Mouse (Mus musculus) limb, embryonic 13.5 days (tissue): Measurements from ENCODE around the gene Esyt1. TPM values are rescaled to one million over a fixed set of nuclear protein-coding genes. Genes with fewer than 3 reads are reported as not detected.
A peak's percentile ranks its signal among the peaks of the same experiment; 100 is the strongest.
"Not testable (repeated sequence)": the region's sequence is repeated elsewhere in the genome, so short reads cannot be mapped to it uniquely, and the experiment has no call there.

Experiments
- ATAC-seq: fragments of 200-750 bp; cut with Nextera tagmentation; 2 replicates; pipeline ENCODE4 v1.8.0; 2017; ENCODE audit warnings: low read depth, moderate number of reproducible peaks, moderate TSS enrichment; ENCODE audit not compliant: low FRiP score
- H3K27ac ChIP-seq: fragments of 300-500 bp; sonication (generic); 2 replicates; pipeline ENCODE4 v1.5.1; 2015; ENCODE audit warnings: inconsistent platforms, mild to moderate bottlenecking, moderate library complexity
- H3K27me3 ChIP-seq: fragments of 300-500 bp; sonication (generic); 2 replicates; pipeline ENCODE4 v1.6.1; 2015; ENCODE audit warnings: mild to moderate bottlenecking, inconsistent platforms
- H3K36me3 ChIP-seq: fragments of 300-500 bp; sonication (generic); 2 replicates; pipeline ENCODE4 v1.6.1; 2015; ENCODE audit warnings: inconsistent platforms, mild to moderate bottlenecking, moderate library complexity
- H3K4me1 ChIP-seq: fragments of 300-500 bp; sonication (generic); 2 replicates; pipeline ENCODE4 v1.6.1; 2015; ENCODE audit warnings: inconsistent platforms
- H3K4me2 ChIP-seq: fragments of 300-500 bp; sonication (generic); replicated peaks from 2 replicates; pipeline ENCODE4 v1.6.1; 2015; ENCODE audit warnings: inconsistent platforms, mild to moderate bottlenecking, moderate library complexity
- H3K4me3 ChIP-seq: fragments of 300-500 bp; sonication (generic); 2 replicates; pipeline ENCODE4 v1.5.1; 2015; ENCODE audit warnings: moderate library complexity, mild to moderate bottlenecking, inconsistent platforms
- H3K9ac ChIP-seq: fragments of 300-500 bp; sonication (generic); 2 replicates; pipeline ENCODE4 v1.6.1; 2015; ENCODE audit warnings: mild to moderate bottlenecking, inconsistent platforms
- H3K9me3 ChIP-seq: fragments of 300-500 bp; sonication (generic); 2 replicates; pipeline ENCODE4 v1.6.1; 2016; ENCODE audit warnings: inconsistent platforms
- WGBS: fragments of 180-500 bp; shearing (Covaris S2); methylation state at CpG from one replicate; pipeline ENCODE4 v1.1.7; 2015; 5-methylcytosine and 5-hydroxymethylcytosine counted together
- polyA plus RNA-seq: library from polyadenylated mRNA; unstranded; fragments of >200 nt; fragmentation: Nextera tagmentation; extraction: Ambion mirVana; gene quantifications from 2 replicates; pipeline ENCODE4 v1.2.1, GENCODE M21; 2015

Esyt1 gene
- polyA plus RNA-seq, 1 experiment from 2014 or later, result 28.0 TPM

GRCm38 (mm10) chr10:128548051-128548791 is 22.6 kb upstream of the Esyt1 start:
- Histone ChIP-seq H3K4me3 (peak overlapping the region; percentile 81), H3K27ac (peak overlapping the region; percentile 99), H3K9ac (peak overlapping the region; percentile 96), H3K4me1 (peaks cover 16% of the 10 kb centered on the region), H3K4me2 (peak overlapping the region; percentile 87), H3K36me3 (peaks cover 25% of the 10 kb centered on the region)
- WGBS, result under 1% methylated on average over 30 of the region's 30 CpGs
- H3K27me3 ChIP-seq, ATAC-seq, H3K9me3 ChIP-seq: not testable (repeated sequence)

GRCm38 (mm10) chr10:128547361-128548032 is 21.8 kb upstream of the Esyt1 start, which contains the start of gene Zc3h10:
TSS of gene Zc3h10 (minus strand) at chr10:128547774.
- H3K9me3 ChIP-seq, result no peaks in the 10 kb centered on the region
- H3K4me1 ChIP-seq, result peaks cover 16% of the 10 kb centered on the region
- peak; percentile 91 for ATAC-seq
- H3K9ac ChIP-seq, result peak within 1 kb of the TSS; percentile 96
- under 1% methylated on average over 45 of the region's 50 CpGs for WGBS
- no peaks in the 10 kb centered on the region for H3K27me3 ChIP-seq
- peak within 1 kb of the TSS; percentile 87 for H3K4me2 ChIP-seq
- H3K27ac ChIP-seq, result peak within 1 kb of the TSS; percentile 99
- peak within 1 kb of the TSS; percentile 81 for H3K4me3 ChIP-seq
- peaks cover 31% of the 10 kb centered on the region for H3K36me3 ChIP-seq

- Histone ChIP-seq H3K27ac (peak overlapping the region; percentile 86), H3K9me3 (no peaks in the 10 kb centered on the region), H3K4me2 (peak overlapping the region; percentile 87), H3K36me3 (peaks cover 38% of the 10 kb centered on the region), H3K27me3 (no peaks in the 10 kb centered on the region), H3K4me1 (peaks cover 16% of the 10 kb centered on the region), H3K9ac (peak overlapping the region; percentile 76), H3K4me3 (peak overlapping the region; percentile 81)
- WGBS, result 29% methylated on average over 7 of the region's 7 CpGs
- ATAC-seq, result no peak
Measured at GRCm38 (mm10) chr10:128546787-128547186, 21.1 kb upstream of the Esyt1 start.

- H3K4me3 ChIP-seq, result peak overlapping the region; percentile 81
- 12% methylated on average over 4 of the region's 4 CpGs for WGBS
- no peaks in the 10 kb centered on the region for H3K9me3 ChIP-seq
- peaks cover 40% of the 10 kb centered on the region for H3K36me3 ChIP-seq
- peak overlapping the region; percentile 87 for H3K4me2 ChIP-seq
- no peak overlapping the region for H3K27ac ChIP-seq
- H3K9ac ChIP-seq, result peak overlapping the region; percentile 76
- no peak for ATAC-seq
- H3K27me3 ChIP-seq, result no peaks in the 10 kb centered on the region
- H3K4me1 ChIP-seq, result peaks cover 16% of the 10 kb centered on the region
Measured at GRCm38 (mm10) chr10:128546361-128546760, 20.7 kb upstream of the Esyt1 start.

GRCm38 (mm10) chr10:128545570-128545898 is 19.9 kb upstream of the Esyt1 start:
- WGBS, result 85% methylated on average over 3 of the region's 3 CpGs
- no peaks in the 10 kb centered on the region for H3K9me3 ChIP-seq
- 0 out of 2 replicates have a peak overlapping the region, but pooled peaks have one; percentile 48 for H3K9ac ChIP-seq
- no peak overlapping the region for H3K27ac ChIP-seq
- H3K4me2 ChIP-seq, result peak overlapping the region; percentile 87; the same call in 1 of the 2 replicates
- H3K4me3 ChIP-seq, result no peak overlapping the region
- H3K36me3 ChIP-seq, result peaks cover 46% of the 10 kb centered on the region
- ATAC-seq, result no peak
- H3K4me1 ChIP-seq, result peaks cover 16% of the 10 kb centered on the region
- no peaks in the 10 kb centered on the region for H3K27me3 ChIP-seq

GRCm38 (mm10) chr10:128544674-128545569 is 19.3 kb upstream of the Esyt1 start:
- Histone ChIP-seq H3K9ac (0 out of 2 replicates have a peak overlapping the region, but pooled peaks have one; percentile 48), H3K27me3 (no peaks in the 10 kb centered on the region), H3K4me3 (no peak overlapping the region), H3K4me2 (no peak overlapping the region), H3K4me1 (peaks cover 16% of the 10 kb centered on the region), H3K9me3 (no peaks in the 10 kb centered on the region), H3K27ac (no peak overlapping the region), H3K36me3 (peaks cover 46% of the 10 kb centered on the region)
- 94% methylated on average over 37 of the region's 37 CpGs for WGBS
- ATAC-seq, result no peak

GRCm38 (mm10) chr10:128544151-128544657 is 18.5 kb upstream of the Esyt1 start:
- Histone ChIP-seq H3K27me3 (no peaks in the 10 kb centered on the region), H3K9me3 (no peaks in the 10 kb centered on the region), H3K4me3 (no peak overlapping the region), H3K4me2 (no peak overlapping the region), H3K36me3 (peaks cover 46% of the 10 kb centered on the region), H3K9ac (0 out of 2 replicates have a peak overlapping the region, but pooled peaks have one; percentile 25), H3K4me1 (peaks cover 16% of the 10 kb centered on the region), H3K27ac (no peak overlapping the region)
- 93% methylated on average over 15 of the region's 15 CpGs for WGBS
- no peak for ATAC-seq

- WGBS, result 76% methylated on average over 2 of the region's 2 CpGs
- Histone ChIP-seq H3K27me3 (no peaks in the 10 kb centered on the region), H3K27ac (no peak overlapping the region), H3K4me2 (no peak overlapping the region), H3K9ac (peak overlapping the region; percentile 8; the same call in 1 of the 2 replicates), H3K4me3 (no peak overlapping the region), H3K36me3 (peaks cover 46% of the 10 kb centered on the region), H3K4me1 (peaks cover 16% of the 10 kb centered on the region), H3K9me3 (no peaks in the 10 kb centered on the region)
- ATAC-seq, result no peak
Measured at GRCm38 (mm10) chr10:128543100-128543499, 17.4 kb upstream of the Esyt1 start.

- no peak overlapping the region for H3K27ac ChIP-seq
- H3K27me3 ChIP-seq, result no peaks in the 10 kb centered on the region
- no peak overlapping the region for H3K9ac ChIP-seq
- 86% methylated on average over 1 of the region's 1 CpGs for WGBS
- peaks cover 9% of the 10 kb centered on the region; the same call in 1 of the 2 replicates for H3K4me1 ChIP-seq
- no peak overlapping the region for H3K4me3 ChIP-seq
- H3K36me3 ChIP-seq, result peaks cover 23% of the 10 kb centered on the region
- no peak overlapping the region for H3K4me2 ChIP-seq
- H3K9me3 ChIP-seq, result no peaks in the 10 kb centered on the region
- no peak for ATAC-seq
Measured at GRCm38 (mm10) chr10:128538340-128538870, 12.7 kb upstream of the Esyt1 start.

- Histone ChIP-seq H3K4me1 (peaks cover 9% of the 10 kb centered on the region; the same call in 1 of the 2 replicates), H3K27ac (peak overlapping the region; percentile 70; the same call in 1 of the 2 replicates), H3K4me2 (peak overlapping the region; percentile 56), H3K9ac (0 out of 2 replicates have a peak overlapping the region, but pooled peaks have one; percentile 25), H3K27me3 (no peaks in the 10 kb centered on the region), H3K4me3 (peak overlapping the region; percentile 21), H3K36me3 (peaks cover 6% of the 10 kb centered on the region; the same call in 1 of the 2 replicates), H3K9me3 (no peaks in the 10 kb centered on the region)
- 14% methylated on average over 18 of the region's 18 CpGs for WGBS
- ATAC-seq, result peak; percentile 89
Measured at GRCm38 (mm10) chr10:128536266-128536940, 10.7 kb upstream of the Esyt1 start.
